8 mouse cellular contexts compared by ENCODE assay signal in the genomic region with DNA sequence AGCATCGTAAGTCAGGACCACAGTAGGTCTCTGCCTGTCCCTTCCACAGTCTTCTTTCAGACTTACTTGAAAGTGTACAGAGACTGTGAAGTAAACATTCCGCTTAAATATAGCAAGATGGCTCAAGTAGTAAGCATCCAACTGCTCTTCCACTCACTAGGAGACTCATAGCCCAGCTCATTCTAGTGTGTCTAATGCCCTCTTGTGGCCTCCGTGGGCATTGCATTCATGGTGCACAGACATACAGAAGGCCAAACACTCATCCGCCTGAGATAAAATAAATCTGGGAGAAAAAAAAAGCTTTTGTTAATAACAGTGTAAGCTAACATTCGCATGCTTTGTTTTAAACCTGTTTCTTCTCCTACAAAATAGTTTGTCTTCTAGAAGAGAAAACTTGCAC. TPM values are rescaled to one million over a fixed set of nuclear protein-coding genes. Genes with fewer than 3 reads are reported as not detected.
DNase-seq lines count a peak whose midpoint lies in the region; ATAC-seq and TF ChIP-seq lines count a peak whose summit lies in the region.

No protein-coding gene starts in this region.

- 0 out of 2 replicates have a peak, but pooled peaks have one; percentile 53 for ATAC-seq in forebrain, postnatal 0 days
- no peak for ATAC-seq in forebrain, embryonic 13.5 days
- ATAC-seq in G1E (ENCODE audit: extremely low read depth, insufficient number of reproducible peaks, low FRiP score, poor library complexity, severe bottlenecking), result peak; percentile 54; the same call in 1 of the 2 replicates

- H3K27me3 ChIP-seq in forebrain, postnatal 0 days (ENCODE audit: insufficient read depth, low read length), result no peaks in the 10 kb centered on the region
- no peaks in the 10 kb centered on the region for H3K27me3 ChIP-seq in forebrain, embryonic 13.5 days
- no peaks in the 10 kb centered on the region for H3K27me3 ChIP-seq in G1E (ENCODE audit: insufficient read depth, low read length)

- peak; percentile 75 for TF ChIP-seq CTCF in forebrain, postnatal 0 days (IDR thresholded peaks at IDR 0.05; ENCODE audit: low read depth)
- peak; percentile 84 for TF ChIP-seq CTCF in G1E (IDR thresholded peaks at IDR 0.05; ENCODE audit: low read depth, low read length)

- peaks cover 71% of the 10 kb centered on the region for H3K36me3 ChIP-seq in forebrain, postnatal 0 days (ENCODE audit: insufficient read depth)
- H3K36me3 ChIP-seq in forebrain, embryonic 13.5 days (ENCODE audit: poor library complexity, severe bottlenecking), result peaks cover 83% of the 10 kb centered on the region
- H3K36me3 ChIP-seq in G1E (replicated peaks), result peaks cover 94% of the 10 kb centered on the region

- no peak overlapping the region for H3K4me3 ChIP-seq in forebrain, postnatal 0 days (ENCODE audit: low read depth, low read length)
- no peak overlapping the region for H3K4me3 ChIP-seq in forebrain, embryonic 13.5 days
- no peak overlapping the region for H3K4me3 ChIP-seq in G1E (ENCODE audit: low read depth, low read length)

- H3K9me3 ChIP-seq in forebrain, postnatal 0 days (ENCODE audit: low read length), result no peaks in the 10 kb centered on the region
- no peaks in the 10 kb centered on the region for H3K9me3 ChIP-seq in forebrain, embryonic 13.5 days (replicated peaks)
- no peaks in the 10 kb centered on the region for H3K9me3 ChIP-seq in G1E (replicated peaks)

- no peaks in the 10 kb centered on the region for H3K4me1 ChIP-seq in forebrain, postnatal 0 days (ENCODE audit: insufficient read depth)
- no peaks in the 10 kb centered on the region for H3K4me1 ChIP-seq in forebrain, embryonic 13.5 days
- H3K4me1 ChIP-seq in G1E (ENCODE audit: insufficient read depth, low read depth, low read length), result no peaks in the 10 kb centered on the region

- no peak overlapping the region for H3K27ac ChIP-seq in forebrain, postnatal 0 days (ENCODE audit: low read depth, low read length)
- no peak overlapping the region for H3K27ac ChIP-seq in forebrain, embryonic 13.5 days

- H3K4me2 ChIP-seq in forebrain, postnatal 0 days (ENCODE audit: low read depth), result no peak overlapping the region
- H3K4me2 ChIP-seq in forebrain, embryonic 13.5 days, result no peak overlapping the region

- DNase-seq in forebrain, postnatal 0 days, result peak; percentile 74
- DNase-seq in G1E (ENCODE audit: low spot score), result peak; percentile 29
- DNase-seq in c-Kit-positive CD71-positive TER-119-positive erythroid progenitor cells, embryonic 14.5 days (ENCODE audit: low spot score), result peak; percentile 75
- DNase-seq in gastrocnemius, adult 8-10 months (ENCODE audit: low spot score in 2 of 2), result peak; percentile 39 to 60
- peak; percentile 17 to 74 for DNase-seq in layer of hippocampus, postnatal 25 days (ENCODE audit: extremely low spot score in 1 of 2, low spot score in 1 of 2)
- DNase-seq in lung, postnatal 4 days, result peak; percentile 64 to 80
- DNase-seq in spleen, postnatal 14 days (ENCODE audit: low spot score in 2 of 2), result peak; percentile 55 to 72

- no peak overlapping the region for H3K9ac ChIP-seq in forebrain, postnatal 0 days
- H3K9ac ChIP-seq in forebrain, embryonic 13.5 days, result no peak overlapping the region

- WGBS in forebrain, postnatal 0 days, result 75% methylated on average over 5 of the region's 5 CpGs
- 77% methylated on average over 5 of the region's 5 CpGs for WGBS in forebrain, embryonic 13.5 days

RNA-seq across cellular contexts. Expression of a gene that starts 23.8 kb away (rescaled TPM):
- 33.5 and 40.2 TPM in 2 replicates for total RNA-seq in forebrain, postnatal 0 days (2014; rRNA removed)
- polyA plus RNA-seq in forebrain, postnatal 0 days (2015; fragmentation: Nextera tagmentation; extraction: Ambion mirVana), result 20.9 and 26.5 TPM in 2 replicates
- polyA plus RNA-seq in forebrain, embryonic 13.5 days (2015; fragmentation: Nextera tagmentation; extraction: Ambion mirVana), result 34.8 and 36.2 TPM in 2 replicates
- total RNA-seq in G1E (2014; fragmentation: Nextera tagmentation) (37.1 and 44.9 TPM in 2 replicates), G1E (2017) (33.6 and 44.5 TPM in 2 replicates)
- polyA plus RNA-seq in G1E (2012), result 12.9 and 13.4 TPM in 2 replicates
- total RNA-seq in gastrocnemius, adult 8-10 months (2022), result 10 to 100 TPM; 30.2 to 41.2 (median 33.5) TPM
- 10 to 100 TPM; 29.5 to 31.9 TPM for total RNA-seq in layer of hippocampus, postnatal 25 days (2021)

RNA-seq across cellular contexts. Expression of a gene that starts 37.6 kb away (rescaled TPM):
- 29.6 and 36.7 TPM in 2 replicates for total RNA-seq in forebrain, postnatal 0 days (2014; rRNA removed)
- polyA plus RNA-seq in forebrain, postnatal 0 days (2015; fragmentation: Nextera tagmentation; extraction: Ambion mirVana), result 4.8 and 6.8 TPM in 2 replicates
- 7.4 and 8.3 TPM in 2 replicates for polyA plus RNA-seq in forebrain, embryonic 13.5 days (2015; fragmentation: Nextera tagmentation; extraction: Ambion mirVana)
- total RNA-seq in G1E (2014; fragmentation: Nextera tagmentation) (51.5 and 58.6 TPM in 2 replicates), G1E (2017) (36.0 and 37.1 TPM in 2 replicates)
- 10.3 and 13.7 TPM in 2 replicates for polyA plus RNA-seq in G1E (2012)
- total RNA-seq in gastrocnemius, adult 8-10 months (2022), result 10 to 100 TPM; 12.1 to 16.0 (median 13.5) TPM
- 10 to 100 TPM; 31.3 to 38.1 TPM for total RNA-seq in layer of hippocampus, postnatal 25 days (2021)

RNA-seq across cellular contexts. Expression of a gene that starts 42.9 kb away (rescaled TPM):
- total RNA-seq in forebrain, postnatal 0 days (2014; rRNA removed), result 19.7 and 25.7 TPM in 2 replicates
- 17.4 and 25.9 TPM in 2 replicates for polyA plus RNA-seq in forebrain, postnatal 0 days (2015; fragmentation: Nextera tagmentation; extraction: Ambion mirVana)
- polyA plus RNA-seq in forebrain, embryonic 13.5 days (2015; fragmentation: Nextera tagmentation; extraction: Ambion mirVana), result 53.7 and 54.0 TPM in 2 replicates
- total RNA-seq in G1E (2014; fragmentation: Nextera tagmentation), result 74.4 and 82.6 TPM in 2 replicates
- 11.2 and 11.8 TPM in 2 replicates for total RNA-seq in G1E (2017)
- 10.7 and 12.7 TPM in 2 replicates for polyA plus RNA-seq in G1E (2012)
- total RNA-seq in gastrocnemius, adult 8-10 months (2022), result 10 to 100 TPM; 40.7 to 52.9 (median 44.1) TPM
- 10 to 100 TPM; 30.1 to 33.3 TPM for total RNA-seq in layer of hippocampus, postnatal 25 days (2021)
